Mouse (Mus musculus): Measurements from ENCODE around the gene Asah2. TPM values are rescaled to one million over a fixed set of nuclear protein-coding genes. Genes with fewer than 3 reads are reported as not detected.

The Asah2 gene
- total and polyA plus RNA-seq, 2 experiments from 2014 or later = 0.49 to 3.4 TPM

GRCm38 (mm10) chr19:32032881-32033280 is 75.1 kb downstream of the Asah2 start:
- WGBS = 89% methylated on average over 4 of the region's 4 CpGs
- H3K4me3 ChIP-seq (ENCODE audit: low read depth, low read length) = no peak overlapping the region
- H3K9me3 ChIP-seq (ENCODE audit: low read length) = no peaks in the 10 kb centered on the region
- no peak overlapping the region for H3K4me2 ChIP-seq (ENCODE audit: low read depth, low read length, poor library complexity, severe bottlenecking)
- no peak for TF ChIP-seq CTCF (IDR thresholded peaks at IDR 0.05)
- no peaks in the 10 kb centered on the region for H3K4me1 ChIP-seq (ENCODE audit: insufficient read depth, low read length)
- no peak for DNase-seq (ENCODE audit: low spot score)
- no peak overlapping the region for H3K9ac ChIP-seq (replicated peaks; ENCODE audit: low read length, poor library complexity, severe bottlenecking)
- no peaks in the 10 kb centered on the region for H3K27me3 ChIP-seq (ENCODE audit: insufficient read depth, low read length)
- no peak for ATAC-seq (ENCODE audit: low FRiP score)
- H3K27ac ChIP-seq (ENCODE audit: low read depth, low read length) = no peak overlapping the region
- H3K36me3 ChIP-seq (ENCODE audit: insufficient read depth, low read length) = no peaks in the 10 kb centered on the region

GRCm38 (mm10) chr19:32030430-32030829 is 77.6 kb downstream of the Asah2 start:
- no peaks in the 10 kb centered on the region for H3K4me1 ChIP-seq (ENCODE audit: insufficient read depth, low read length)
- DNase-seq (ENCODE audit: low spot score) = peak; percentile 60
- H3K27me3 ChIP-seq (ENCODE audit: insufficient read depth, low read length) = no peaks in the 10 kb centered on the region
- H3K9ac ChIP-seq (replicated peaks; ENCODE audit: low read length, poor library complexity, severe bottlenecking) = no peak overlapping the region
- H3K27ac ChIP-seq (ENCODE audit: low read depth, low read length) = no peak overlapping the region
- no peak for ATAC-seq (ENCODE audit: low FRiP score)
- WGBS = 3% methylated on average over 1 of the region's 1 CpGs
- H3K36me3 ChIP-seq (ENCODE audit: insufficient read depth, low read length) = no peaks in the 10 kb centered on the region
- no peaks in the 10 kb centered on the region for H3K9me3 ChIP-seq (ENCODE audit: low read length)
- H3K4me3 ChIP-seq (ENCODE audit: low read depth, low read length) = no peak overlapping the region
- H3K4me2 ChIP-seq (ENCODE audit: low read depth, low read length, poor library complexity, severe bottlenecking) = no peak overlapping the region
- TF ChIP-seq CTCF (IDR thresholded peaks at IDR 0.05) = peak; percentile 73

GRCm38 (mm10) chr19:32025443-32025842 is 82.6 kb downstream of the Asah2 start:
- no peak for DNase-seq (ENCODE audit: low spot score)

DNA sequence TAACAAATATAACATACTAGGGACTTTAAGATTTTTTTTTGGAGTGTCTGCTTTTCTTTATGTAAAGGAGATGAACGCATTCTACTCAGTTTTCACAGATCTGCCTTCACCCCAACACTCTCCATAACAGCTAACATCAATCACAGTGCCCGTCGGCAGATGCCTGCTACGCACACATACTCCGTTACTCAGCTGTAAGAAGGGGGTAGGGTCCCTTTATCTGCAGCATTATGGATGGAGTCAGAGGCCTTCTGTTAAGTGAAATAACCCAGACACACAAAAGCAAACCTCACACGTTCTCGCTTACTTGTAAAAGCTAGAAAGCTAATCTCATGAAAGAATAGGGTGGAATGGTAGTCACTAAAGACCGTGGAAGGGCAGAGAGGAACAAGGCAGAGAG is 88.3 kb downstream of the Asah2 start:
- Histone ChIP-seq H3K36me3 (ENCODE audit: insufficient read depth, low read length) (no peaks in the 10 kb centered on the region), H3K4me2 (ENCODE audit: low read depth, low read length, poor library complexity, severe bottlenecking) (no peak overlapping the region), H3K4me1 (ENCODE audit: insufficient read depth, low read length) (no peaks in the 10 kb centered on the region), H3K27ac (ENCODE audit: low read depth, low read length) (no peak overlapping the region), H3K27me3 (ENCODE audit: insufficient read depth, low read length) (no peaks in the 10 kb centered on the region), H3K4me3 (ENCODE audit: low read depth, low read length) (no peak overlapping the region), H3K9ac (replicated peaks; ENCODE audit: low read length, poor library complexity, severe bottlenecking) (no peak overlapping the region), H3K9me3 (ENCODE audit: low read length) (no peaks in the 10 kb centered on the region)
- ATAC-seq (ENCODE audit: low FRiP score) (no peak), DNase-seq (ENCODE audit: low spot score) (no peak)
- WGBS = 63% methylated on average over 8 of the region's 8 CpGs
- no peak for TF ChIP-seq CTCF (IDR thresholded peaks at IDR 0.05)

More at GRCm38 (mm10) chr19:32025443-32025842, 82.6 kb downstream of the Asah2 start:
- H3K4me3 ChIP-seq (ENCODE audit: low read depth, low read length) = no peak overlapping the region
- H3K4me1 ChIP-seq (ENCODE audit: insufficient read depth, low read length) = no peaks in the 10 kb centered on the region
- H3K27me3 ChIP-seq (ENCODE audit: insufficient read depth, low read length) = no peaks in the 10 kb centered on the region
- H3K36me3 ChIP-seq (ENCODE audit: insufficient read depth, low read length) = no peaks in the 10 kb centered on the region
- TF ChIP-seq CTCF (IDR thresholded peaks at IDR 0.05) = no peak
- 64% methylated on average over 3 of the region's 3 CpGs for WGBS
- no peak overlapping the region for H3K4me2 ChIP-seq (ENCODE audit: low read depth, low read length, poor library complexity, severe bottlenecking)
- H3K9me3 ChIP-seq (ENCODE audit: low read length) = no peaks in the 10 kb centered on the region
- no peak overlapping the region for H3K9ac ChIP-seq (replicated peaks; ENCODE audit: low read length, poor library complexity, severe bottlenecking)
- H3K27ac ChIP-seq (ENCODE audit: low read depth, low read length) = no peak overlapping the region
- no peak for ATAC-seq (ENCODE audit: low FRiP score)

DNA sequence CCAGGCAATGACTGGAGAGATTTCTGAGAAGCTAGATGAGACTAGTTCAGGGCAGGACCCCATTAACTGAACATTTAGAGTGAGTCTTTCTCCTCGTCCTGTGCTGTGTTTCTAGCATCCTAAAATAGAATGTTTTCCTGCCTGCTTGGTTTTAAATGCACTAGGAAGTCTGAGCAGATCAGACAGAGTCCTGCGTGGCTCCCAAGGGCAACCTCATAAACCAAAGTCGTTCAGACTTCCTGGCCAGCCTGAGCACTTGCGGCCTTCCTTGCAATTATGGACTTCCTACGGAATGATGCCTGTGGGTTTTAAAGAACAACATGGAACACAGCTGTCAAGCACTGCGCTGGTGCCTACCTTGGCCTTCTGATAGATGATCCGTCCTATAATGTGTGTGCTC is 89.4 kb downstream of the Asah2 start:
- no peak for ATAC-seq (ENCODE audit: low FRiP score)
- Histone ChIP-seq H3K4me1 (ENCODE audit: insufficient read depth, low read length) (no peaks in the 10 kb centered on the region), H3K4me3 (ENCODE audit: low read depth, low read length) (no peak overlapping the region), H3K9ac (replicated peaks; ENCODE audit: low read length, poor library complexity, severe bottlenecking) (no peak overlapping the region), H3K36me3 (ENCODE audit: insufficient read depth, low read length) (no peaks in the 10 kb centered on the region), H3K27ac (ENCODE audit: low read depth, low read length) (no peak overlapping the region), H3K4me2 (ENCODE audit: low read depth, low read length, poor library complexity, severe bottlenecking) (no peak overlapping the region), H3K9me3 (ENCODE audit: low read length) (no peaks in the 10 kb centered on the region), H3K27me3 (ENCODE audit: insufficient read depth, low read length) (no peaks in the 10 kb centered on the region)
- WGBS = 72% methylated on average over 7 of the region's 7 CpGs
- TF ChIP-seq CTCF (IDR thresholded peaks at IDR 0.05) = no peak
- no peak for DNase-seq (ENCODE audit: low spot score)

DNA sequence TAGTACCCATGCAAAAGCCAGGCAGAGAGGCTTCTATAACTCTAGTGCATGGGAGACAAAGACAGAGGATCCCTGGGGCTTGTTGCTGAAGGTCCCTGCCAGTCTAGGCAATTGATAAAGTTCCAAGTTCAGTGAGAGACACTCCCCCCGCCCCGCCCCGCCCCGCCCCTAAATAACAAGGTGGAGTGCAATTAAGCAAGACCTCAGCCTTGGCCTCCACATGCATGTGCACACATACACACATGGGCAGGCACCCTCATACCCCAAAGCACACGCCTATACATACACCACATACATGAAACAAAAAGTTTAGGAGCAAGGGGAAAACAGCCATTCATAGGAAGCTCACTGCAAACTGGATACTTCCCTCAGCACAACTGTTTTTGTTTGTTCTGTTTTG is 90.0 kb downstream of the Asah2 start:
- 93% methylated on average over 5 of the region's 5 CpGs for WGBS
- Histone ChIP-seq H3K9ac (replicated peaks; ENCODE audit: low read length, poor library complexity, severe bottlenecking) (no peak overlapping the region), H3K36me3 (ENCODE audit: insufficient read depth, low read length) (no peaks in the 10 kb centered on the region), H3K4me2 (ENCODE audit: low read depth, low read length, poor library complexity, severe bottlenecking) (no peak overlapping the region), H3K27me3 (ENCODE audit: insufficient read depth, low read length) (no peaks in the 10 kb centered on the region), H3K4me3 (ENCODE audit: low read depth, low read length) (no peak overlapping the region), H3K4me1 (ENCODE audit: insufficient read depth, low read length) (no peaks in the 10 kb centered on the region), H3K27ac (ENCODE audit: low read depth, low read length) (no peak overlapping the region), H3K9me3 (ENCODE audit: low read length) (no peaks in the 10 kb centered on the region)
- TF ChIP-seq CTCF (IDR thresholded peaks at IDR 0.05) = no peak
- DNase-seq (ENCODE audit: low spot score) = no peak
- no peak for ATAC-seq (ENCODE audit: low FRiP score)
